Mouse (Mus musculus) cerebellum, adult (tissue): Measurements from ENCODE around the gene Yif1a.

Experiments used
- ATAC-seq: cut with Nextera tagmentation; 2 replicates; pipeline ENCODE4 v1.9.2; 2017; ENCODE audit warnings: mild to moderate bottlenecking, moderate library complexity, mixed read lengths; ENCODE audit not compliant: insufficient number of reproducible peaks, low FRiP score, low TSS enrichment

The Yif1a gene

GRCm38 (mm10) chr19:5109659-5110453 lies 21.5 kb downstream of the Yif1a start:
- ATAC-seq: no peak

- no peak for ATAC-seq
These were observed 25.4 kb downstream of the Yif1a start for GRCm38 (mm10) chr19:5113783-5114182.

- ATAC-seq: peak; percentile 86
These were observed 29.4 kb downstream of the Yif1a start for GRCm38 (mm10) chr19:5117494-5118383.

GRCm38 (mm10) chr19:5118384-5118698 lies 30.0 kb downstream of the Yif1a start, which contains the start of gene Klc2:
TSS of gene Klc2 (minus strand) at chr19:5118560.
- no peak for ATAC-seq

GRCm38 (mm10) chr19:5122492-5122891 lies 34.2 kb downstream of the Yif1a start:
- no peak for ATAC-seq

- no peak for ATAC-seq
These were observed 34.9 kb downstream of the Yif1a start for GRCm38 (mm10) chr19:5123241-5123640.

- no peak; the same call in 1 of the 2 replicates for ATAC-seq
These were observed 35.8 kb downstream of the Yif1a start for GRCm38 (mm10) chr19:5124055-5124614.

GRCm38 (mm10) chr19:5129770-5130169 lies 41.4 kb downstream of the Yif1a start:
- no peak for ATAC-seq

GRCm38 (mm10) chr19:5131237-5131636 lies 42.9 kb downstream of the Yif1a start:
- no peak for ATAC-seq

- ATAC-seq: no peak; the same call in 1 of the 2 replicates
These were observed 51.3 kb downstream of the Yif1a start for GRCm38 (mm10) chr19:5139640-5140039.
